Mouse (Mus musculus) heart, embryonic 15.5 days (tissue): ENCODE measurements around the gene Dyx1c1. TPM values are rescaled to one million over a fixed set of nuclear protein-coding genes. Genes with fewer than 3 reads are reported as not detected.

Experiments
- ATAC-seq: fragments of 200-750 bp; cut with Nextera tagmentation; replicated peaks from 2 replicates; pipeline ENCODE4 v1.8.0; 2017; ENCODE audit warnings: low read depth, moderate TSS enrichment; ENCODE audit not compliant: insufficient number of reproducible peaks, insufficient read depth, low FRiP score
- H3K27ac ChIP-seq: fragments of 300-500 bp; sonication (generic); 2 replicates; pipeline ENCODE4 v1.5.1; 2015; ENCODE audit warnings: mild to moderate bottlenecking, inconsistent platforms
- H3K27me3 ChIP-seq: fragments of 300-500 bp; sonication (generic); 2 replicates; pipeline ENCODE4 v1.6.1; 2015; ENCODE audit warnings: inconsistent platforms
- H3K36me3 ChIP-seq: fragments of 300-500 bp; sonication (generic); 2 replicates; pipeline ENCODE4 v1.6.1; 2015; ENCODE audit warnings: mild to moderate bottlenecking, inconsistent platforms
- H3K4me1 ChIP-seq: fragments of 300-500 bp; sonication (generic); replicated peaks from 2 replicates; pipeline ENCODE4 v1.6.1; 2015; ENCODE audit warnings: inconsistent platforms
- H3K4me2 ChIP-seq: fragments of 300-500 bp; sonication (generic); 2 replicates; pipeline ENCODE4 v1.6.1; 2015; ENCODE audit warnings: inconsistent platforms, mild to moderate bottlenecking, moderate library complexity
- H3K4me3 ChIP-seq: fragments of 300-500 bp; sonication (generic); 2 replicates; pipeline ENCODE4 v1.5.1; 2015; ENCODE audit warnings: mild to moderate bottlenecking, inconsistent platforms
- H3K9ac ChIP-seq: fragments of 300-500 bp; sonication (generic); 2 replicates; pipeline ENCODE4 v1.6.1; 2015; ENCODE audit warnings: mild to moderate bottlenecking, inconsistent platforms
- H3K9me3 ChIP-seq: fragments of 300-500 bp; sonication (generic); replicated peaks from 2 replicates; pipeline ENCODE4 v1.6.1; 2016; ENCODE audit warnings: inconsistent platforms
- WGBS: fragments of 180-500 bp; shearing (Covaris S2); methylation state at CpG from one replicate; pipeline ENCODE4 v1.1.7; 2015; ENCODE audit warnings: mixed read lengths; 5-methylcytosine and 5-hydroxymethylcytosine counted together
- polyA plus RNA-seq: library from polyadenylated mRNA; unstranded; fragments of >200 nt; fragmentation: Nextera tagmentation; extraction: Ambion mirVana; gene quantifications from 2 replicates; pipeline ENCODE4 v1.2.1, GENCODE M21; 2015

Gene Dyx1c1
- polyA plus RNA-seq, 1 experiment from 2014 or later: 0.58 TPM

DNA sequence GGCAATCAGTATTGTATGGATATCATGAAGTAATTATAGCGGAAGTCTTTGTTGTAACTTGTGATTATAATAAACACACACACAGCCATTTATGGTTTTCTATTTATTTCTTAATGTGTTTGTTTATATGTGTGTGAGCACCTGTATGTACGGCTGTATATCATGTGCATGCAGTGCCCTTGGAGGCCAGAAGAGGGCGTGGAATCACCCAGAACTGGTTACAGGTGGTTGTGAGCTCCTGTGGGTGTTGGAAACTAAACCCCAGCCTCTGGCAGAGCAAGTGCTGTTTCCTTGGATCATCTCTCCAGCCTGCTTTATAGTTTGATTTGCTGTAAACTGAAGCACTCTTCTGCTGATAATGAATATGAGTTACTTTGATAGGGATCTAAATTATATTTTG lies 15.2 kb upstream of the Dyx1c1 start:
- Histone ChIP-seq H3K4me1 (no peaks in the 10 kb centered on the region), H3K27ac (no peak overlapping the region), H3K4me3 (no peak overlapping the region), H3K4me2 (no peak overlapping the region), H3K27me3 (no peaks in the 10 kb centered on the region), H3K9ac (no peak overlapping the region), H3K36me3 (peaks cover 20% of the 10 kb centered on the region), H3K9me3 (peaks cover 3% of the 10 kb centered on the region; the same call in 1 of the 2 replicates)
- 62% methylated on average over 3 of the region's 3 CpGs for WGBS
- ATAC-seq: no peak

DNA sequence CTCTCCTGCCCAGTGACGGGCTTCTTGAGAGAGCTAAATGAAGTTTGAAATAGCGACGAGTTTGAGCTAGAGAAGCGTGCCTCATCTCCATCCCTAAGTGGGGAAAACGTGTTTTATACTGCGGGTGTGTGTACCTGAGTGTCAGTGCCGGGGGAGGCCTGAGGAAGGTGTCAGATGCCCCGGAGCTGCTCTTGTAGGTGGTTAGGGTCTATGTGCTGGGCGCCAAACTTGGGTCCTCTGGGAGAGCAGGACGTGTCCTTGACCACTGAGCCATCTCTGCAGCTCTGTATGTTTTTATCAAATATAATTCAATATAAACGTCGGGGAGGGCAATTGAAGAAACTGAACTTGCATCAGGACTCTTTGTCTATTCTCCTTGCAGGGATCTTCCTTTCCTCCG lies 14.3 kb upstream of the Dyx1c1 start:
- Histone ChIP-seq H3K4me1 (no peaks in the 10 kb centered on the region), H3K27ac (no peak overlapping the region), H3K36me3 (peaks cover 20% of the 10 kb centered on the region), H3K9ac (no peak overlapping the region), H3K4me3 (no peak overlapping the region), H3K4me2 (no peak overlapping the region), H3K9me3 (peaks cover 3% of the 10 kb centered on the region; the same call in 1 of the 2 replicates), H3K27me3 (no peaks in the 10 kb centered on the region)
- 89% methylated on average over 13 of the region's 13 CpGs for WGBS
- no peak for ATAC-seq

DNA sequence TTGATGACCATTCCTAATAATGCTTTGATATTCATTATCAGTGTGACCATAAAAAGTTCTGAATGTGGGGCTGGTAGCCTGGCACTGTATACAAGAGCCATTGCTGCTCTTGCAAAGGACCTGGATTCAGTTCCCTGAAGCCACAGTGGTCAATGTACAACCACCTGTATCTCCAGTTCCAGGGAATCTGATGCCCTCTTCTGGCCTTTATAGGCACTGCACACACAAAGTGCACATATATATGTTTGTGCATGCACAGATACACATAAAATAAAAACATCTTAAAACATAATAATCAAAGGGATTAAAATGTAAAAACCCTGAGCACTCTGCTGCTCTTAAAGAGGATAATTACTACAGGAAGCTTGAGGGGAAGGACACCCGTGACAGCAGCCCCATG lies 11.6 kb upstream of the Dyx1c1 start:
- no peak overlapping the region for H3K4me2 ChIP-seq
- H3K36me3 ChIP-seq: peaks cover 20% of the 10 kb centered on the region
- 90% methylated on average over 1 of the region's 1 CpGs for WGBS
- H3K9ac ChIP-seq: no peak overlapping the region
- peaks cover 3% of the 10 kb centered on the region; the same call in 1 of the 2 replicates for H3K9me3 ChIP-seq
- no peak overlapping the region for H3K27ac ChIP-seq
- H3K27me3 ChIP-seq: no peaks in the 10 kb centered on the region
- H3K4me3 ChIP-seq: no peak overlapping the region
- no peaks in the 10 kb centered on the region for H3K4me1 ChIP-seq
- no peak for ATAC-seq

DNA sequence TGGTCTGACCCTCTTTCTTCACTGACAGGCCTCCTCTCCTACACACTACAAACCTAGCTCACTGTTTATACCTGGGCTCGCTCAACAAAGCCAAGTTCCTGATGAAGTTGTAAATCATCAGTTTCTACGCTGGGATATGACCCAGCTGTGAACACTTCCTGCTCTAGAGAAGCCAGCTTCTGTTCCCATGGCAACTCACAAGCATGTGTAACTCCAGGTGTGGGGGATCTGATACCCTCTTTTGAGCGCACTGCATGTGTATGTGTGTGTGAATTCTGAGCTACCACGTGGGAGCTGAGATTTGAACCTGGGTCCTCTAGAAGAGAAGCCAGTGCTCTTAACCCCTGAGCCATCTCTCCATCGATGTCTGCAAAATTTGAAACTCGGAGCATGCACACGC lies 9.0 kb upstream of the Dyx1c1 start:
- no peak overlapping the region for H3K4me3 ChIP-seq
- H3K27ac ChIP-seq: no peak overlapping the region
- H3K4me1 ChIP-seq: no peaks in the 10 kb centered on the region
- peaks cover 20% of the 10 kb centered on the region for H3K36me3 ChIP-seq
- no peak overlapping the region for H3K9ac ChIP-seq
- no peaks in the 10 kb centered on the region for H3K27me3 ChIP-seq
- H3K9me3 ChIP-seq: peaks cover 3% of the 10 kb centered on the region; the same call in 1 of the 2 replicates
- no peak for ATAC-seq
- H3K4me2 ChIP-seq: no peak overlapping the region
- 65% methylated on average over 7 of the region's 7 CpGs for WGBS

DNA sequence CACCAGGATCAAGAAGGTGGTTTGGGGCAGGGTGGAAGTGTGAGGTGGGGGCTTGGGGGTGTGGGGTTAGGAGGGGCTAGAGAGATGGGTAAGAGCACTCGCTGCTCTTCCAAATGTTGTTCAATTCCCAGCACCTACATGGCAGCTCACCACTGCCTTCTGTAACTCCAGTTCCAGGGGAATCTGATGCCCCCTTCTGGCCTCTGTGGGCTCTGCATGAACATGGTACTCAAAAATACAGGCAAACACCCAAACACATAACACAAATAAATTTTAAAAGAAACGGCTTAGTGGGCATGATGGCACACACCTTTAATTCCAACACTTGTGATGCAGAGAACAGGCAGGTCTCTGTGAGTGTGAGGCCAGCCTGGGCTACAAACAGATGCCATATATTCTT lies 3.8 kb upstream of the Dyx1c1 start:
- Histone ChIP-seq H3K27me3 (no peaks in the 10 kb centered on the region), H3K4me2 (no peak overlapping the region), H3K9me3 (no peaks in the 10 kb centered on the region), H3K36me3 (no peaks in the 10 kb centered on the region), H3K27ac (no peak overlapping the region), H3K4me1 (peaks cover 6% of the 10 kb centered on the region), H3K9ac (no peak overlapping the region), H3K4me3 (no peak overlapping the region)
- ATAC-seq: no peak
- WGBS: 42% methylated on average over 2 of the region's 2 CpGs

DNA sequence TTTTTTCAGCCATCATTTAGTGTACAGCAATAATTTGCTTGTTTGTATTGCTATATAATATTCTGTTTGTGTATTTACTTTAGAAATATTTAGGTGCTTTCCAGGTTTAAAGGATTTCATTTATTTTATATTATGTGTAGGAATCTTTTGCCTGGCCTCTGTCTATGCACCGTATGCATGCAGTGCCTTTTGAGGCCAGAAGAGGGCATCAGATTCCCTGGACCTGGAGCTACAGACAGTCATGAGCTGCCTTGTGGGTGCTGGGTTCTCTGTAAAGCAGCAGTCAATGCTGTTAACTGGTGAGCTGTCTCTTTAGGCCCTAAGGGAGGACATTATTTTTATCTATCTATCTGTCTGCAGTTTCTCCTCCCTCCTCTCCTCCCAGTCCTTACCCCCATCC lies 3.0 kb upstream of the Dyx1c1 start:
- H3K4me3 ChIP-seq: no peak overlapping the region
- H3K9me3 ChIP-seq: no peaks in the 10 kb centered on the region
- no peak for ATAC-seq
- H3K4me1 ChIP-seq: peaks cover 6% of the 10 kb centered on the region
- no peak overlapping the region for H3K27ac ChIP-seq
- no peak overlapping the region for H3K4me2 ChIP-seq
- no peak overlapping the region for H3K9ac ChIP-seq
- 22% methylated on average over 1 of the region's 1 CpGs for WGBS
- H3K36me3 ChIP-seq: no peaks in the 10 kb centered on the region
- H3K27me3 ChIP-seq: no peaks in the 10 kb centered on the region

DNA sequence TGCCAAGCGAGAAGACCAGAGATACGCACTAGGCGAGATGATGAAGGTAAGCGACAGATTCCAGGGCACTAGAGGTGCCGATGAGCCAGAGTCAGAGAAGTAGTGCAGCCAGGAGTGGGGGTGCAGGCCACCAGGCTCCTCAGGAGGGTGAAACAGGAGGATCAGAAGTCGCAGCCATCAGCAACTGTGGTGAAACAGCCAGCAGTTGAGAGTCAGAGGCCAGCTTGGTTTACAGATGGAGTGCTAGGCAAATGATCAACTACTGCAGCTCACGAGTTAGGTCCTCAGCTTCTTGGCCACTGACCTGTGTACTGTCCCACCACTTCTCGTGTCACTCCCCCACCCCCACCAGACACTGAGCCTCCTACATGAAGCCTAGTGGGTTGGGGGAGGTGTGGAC lies 2.8 kb downstream of the Dyx1c1 start:
- no peak overlapping the region for H3K9ac ChIP-seq
- H3K4me1 ChIP-seq: peaks cover 6% of the 10 kb centered on the region
- H3K27ac ChIP-seq: no peak overlapping the region
- WGBS: 62% methylated on average over 8 of the region's 8 CpGs
- H3K4me2 ChIP-seq: no peak overlapping the region
- H3K27me3 ChIP-seq: no peaks in the 10 kb centered on the region
- ATAC-seq: no peak
- no peak overlapping the region for H3K4me3 ChIP-seq
- H3K36me3 ChIP-seq: no peaks in the 10 kb centered on the region
- H3K9me3 ChIP-seq: no peaks in the 10 kb centered on the region

DNA sequence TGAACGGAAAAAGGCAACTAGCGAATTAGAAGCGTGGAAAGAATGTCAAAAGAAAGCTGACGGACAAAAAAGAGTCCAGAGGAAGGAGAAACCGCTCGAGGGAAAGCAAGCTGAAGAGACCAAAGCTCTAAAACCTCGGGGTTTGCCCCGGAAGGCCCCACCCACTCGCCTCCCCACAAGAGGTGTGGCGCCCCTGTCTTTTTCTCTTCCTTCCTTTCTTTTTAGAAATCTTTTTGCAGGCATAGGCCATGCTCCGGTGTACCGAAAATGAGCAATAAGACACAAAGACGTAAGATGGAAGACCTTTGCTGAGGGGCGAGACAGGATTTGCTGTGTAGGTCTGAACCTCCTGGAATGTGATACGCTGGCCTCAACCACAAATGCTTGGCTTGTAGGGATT lies 3.4 kb downstream of the Dyx1c1 start:
- no peak overlapping the region for H3K27ac ChIP-seq
- no peaks in the 10 kb centered on the region for H3K36me3 ChIP-seq
- no peaks in the 10 kb centered on the region for H3K27me3 ChIP-seq
- WGBS: 67% methylated on average over 15 of the region's 15 CpGs
- H3K4me2 ChIP-seq: no peak overlapping the region
- H3K9ac ChIP-seq: no peak overlapping the region
- no peak for ATAC-seq
- no peak overlapping the region for H3K4me3 ChIP-seq
- H3K4me1 ChIP-seq: peaks cover 6% of the 10 kb centered on the region
- H3K9me3 ChIP-seq: no peaks in the 10 kb centered on the region

DNA sequence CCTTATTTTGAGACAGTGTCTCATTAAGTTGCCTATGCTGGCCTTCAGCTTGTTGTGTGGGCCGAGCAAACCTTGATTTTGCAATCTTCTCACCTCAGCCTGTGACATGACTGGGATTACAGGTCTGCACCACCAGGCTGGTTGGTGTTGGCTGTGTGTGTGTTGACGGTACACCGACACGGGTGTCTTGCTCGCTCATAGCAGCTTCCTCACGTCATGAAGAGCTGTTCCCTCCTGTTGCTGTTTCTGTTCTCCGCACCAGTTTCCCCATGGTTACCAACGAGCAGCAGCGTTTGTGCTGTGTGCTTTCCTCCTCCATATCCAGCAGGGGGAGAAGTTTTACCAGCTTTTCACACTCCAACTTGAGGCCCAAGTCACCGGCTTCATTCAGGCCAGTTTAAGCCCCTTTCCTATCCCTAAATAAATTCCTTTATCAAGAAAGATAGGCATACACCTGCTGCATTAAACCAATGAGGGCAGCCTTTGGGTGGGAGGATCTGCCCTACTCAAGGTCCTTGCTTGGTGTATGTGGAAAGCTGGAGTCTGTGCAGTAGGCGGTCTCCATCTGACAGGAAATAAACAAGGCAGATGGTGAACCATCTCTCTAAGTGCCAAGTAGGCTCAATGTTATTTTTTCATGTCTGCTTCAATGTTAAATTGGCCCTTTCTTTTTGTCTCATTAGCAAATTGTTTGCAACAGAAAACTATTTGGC lies 9.9 kb downstream of the Dyx1c1 start:
- 25% methylated on average over 11 of the region's 11 CpGs for WGBS
- H3K9ac ChIP-seq: no peak overlapping the region

DNA sequence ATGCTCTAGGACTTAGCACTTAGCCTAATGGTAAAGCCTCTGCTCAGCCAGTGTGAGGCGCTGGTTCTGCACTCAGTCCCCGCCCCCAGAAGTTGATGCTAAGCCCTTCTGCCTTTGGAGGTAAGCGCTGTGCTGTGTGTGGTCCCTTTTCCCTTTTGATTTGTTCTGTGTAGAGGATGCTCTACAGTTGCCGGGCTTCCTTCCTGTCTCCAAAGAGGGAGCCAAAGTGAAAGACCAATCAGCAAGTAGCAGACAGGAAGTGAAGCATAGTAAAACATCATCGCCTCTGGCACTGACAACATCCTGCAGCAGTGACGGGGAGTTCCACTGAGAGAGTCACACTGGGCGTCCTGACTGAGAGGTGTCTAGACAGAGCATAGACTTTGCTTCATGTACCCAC lies 11.3 kb downstream of the Dyx1c1 start:
- H3K9ac ChIP-seq: no peak overlapping the region
- no peak for ATAC-seq
- 61% methylated on average over 7 of the region's 7 CpGs for WGBS
- no peak overlapping the region for H3K4me3 ChIP-seq
- no peaks in the 10 kb centered on the region for H3K27me3 ChIP-seq
- no peak overlapping the region for H3K27ac ChIP-seq
- no peaks in the 10 kb centered on the region for H3K9me3 ChIP-seq
- H3K4me2 ChIP-seq: no peak overlapping the region
- H3K36me3 ChIP-seq: no peaks in the 10 kb centered on the region
- H3K4me1 ChIP-seq: no peaks in the 10 kb centered on the region

More for the DNA sequence above, 9.9 kb downstream of the Dyx1c1 start:
- Histone ChIP-seq H3K4me2 (peak overlapping the region; percentile 16; the same call in 1 of the 2 replicates), H3K36me3 (no peaks in the 10 kb centered on the region), H3K27me3 (no peaks in the 10 kb centered on the region), H3K4me3 (no peak overlapping the region), H3K27ac (no peak overlapping the region), H3K9me3 (no peaks in the 10 kb centered on the region), H3K4me1 (no peaks in the 10 kb centered on the region)
- 0 out of 2 replicates have a peak, but pooled peaks have one; percentile 7 for ATAC-seq

DNA sequence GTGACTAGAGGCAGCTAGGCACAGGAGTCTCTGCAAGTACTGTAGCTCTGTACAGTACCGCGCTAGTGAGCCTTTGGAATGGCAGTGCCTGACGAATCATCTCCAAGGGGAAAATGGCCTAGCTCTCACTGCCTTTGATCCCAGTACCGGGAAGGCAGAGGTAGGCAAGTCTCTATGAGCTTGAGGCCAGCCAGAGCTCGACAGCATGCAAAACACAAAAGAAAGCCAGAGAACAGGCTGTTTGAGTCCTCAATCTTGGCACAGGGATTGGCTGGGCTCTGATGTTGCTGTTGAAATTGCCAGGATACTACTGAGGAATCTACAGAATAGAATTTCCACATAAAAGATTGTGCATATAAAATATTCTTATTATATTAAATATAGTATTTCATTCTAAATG lies 13.8 kb downstream of the Dyx1c1 start:
- Histone ChIP-seq H3K4me3 (no peak overlapping the region), H3K4me2 (no peak overlapping the region), H3K27me3 (no peaks in the 10 kb centered on the region), H3K9me3 (no peaks in the 10 kb centered on the region), H3K27ac (no peak overlapping the region), H3K36me3 (no peaks in the 10 kb centered on the region), H3K9ac (no peak overlapping the region), H3K4me1 (no peaks in the 10 kb centered on the region)
- ATAC-seq: no peak
- 78% methylated on average over 5 of the region's 5 CpGs for WGBS

DNA sequence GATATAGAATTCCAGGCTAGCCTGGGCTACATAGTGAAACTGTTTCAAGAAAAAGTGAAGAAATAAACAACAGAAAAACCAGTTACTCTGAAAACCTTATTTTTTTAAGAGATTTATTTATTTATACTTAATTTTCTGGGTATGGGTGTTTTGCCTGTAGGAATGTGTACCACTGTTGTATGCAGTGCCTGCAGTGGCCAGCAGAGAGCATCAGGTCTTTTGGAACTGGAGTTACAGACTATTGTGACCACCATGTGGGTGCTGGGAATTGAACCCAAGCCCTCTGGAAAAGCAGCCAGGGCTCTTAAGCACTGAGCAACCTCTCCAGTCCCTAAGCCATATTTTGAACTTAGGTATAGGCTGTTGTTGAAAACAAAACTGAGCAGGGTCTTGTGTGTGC lies 14.4 kb downstream of the Dyx1c1 start:
- no peak for ATAC-seq
- Histone ChIP-seq H3K4me3 (no peak overlapping the region), H3K9me3 (no peaks in the 10 kb centered on the region), H3K27ac (no peak overlapping the region), H3K36me3 (no peaks in the 10 kb centered on the region), H3K27me3 (no peaks in the 10 kb centered on the region), H3K4me1 (no peaks in the 10 kb centered on the region), H3K9ac (no peak overlapping the region), H3K4me2 (no peak overlapping the region)
